ENCODE assay signal across 12 mouse cellular contexts in genomic region chr5:139544271-139545135, GRCm38 (mm10). TPM values are rescaled to one million over a fixed set of nuclear protein-coding genes. Genes with fewer than 3 reads are reported as not detected.
DNase-seq lines count a peak whose midpoint lies in the region; ATAC-seq and TF ChIP-seq lines count a peak whose summit lies in the region.
"Had no signal": no experiment of that assay in that cellular context is flagged by ENCODE, and none has a peak within 500 bp of the region (broad histone marks: within the 10 kb centered on the region; RNA-seq: fewer than 3 reads in every experiment).

No protein-coding gene starts in this region.

- H3K36me3 ChIP-seq in liver, embryonic 12.5 days = no peaks in the 10 kb centered on the region
- H3K36me3 ChIP-seq in embryonic facial prominence, embryonic 13.5 days = no peaks in the 10 kb centered on the region
- H3K36me3 ChIP-seq in limb, embryonic 11.5 days (ENCODE audit: control insufficient read depth, insufficient read depth, low read length) = no peaks in the 10 kb centered on the region
- no peaks in the 10 kb centered on the region for H3K36me3 ChIP-seq in stomach, postnatal 0 days (ENCODE audit: control insufficient read depth, insufficient read depth, low read length)
- H3K36me3 ChIP-seq: G1E had no signal

- H3K4me3 ChIP-seq in liver, embryonic 12.5 days = no peak overlapping the region
- H3K4me3 ChIP-seq in embryonic facial prominence, embryonic 13.5 days = peak overlapping the region; percentile 24; the same call in 1 of the 2 replicates
- no peak overlapping the region for H3K4me3 ChIP-seq in limb, embryonic 11.5 days (ENCODE audit: low read depth, low read length)
- no peak overlapping the region for H3K4me3 ChIP-seq in stomach, postnatal 0 days (ENCODE audit: low read depth, low read length)
- H3K4me3 ChIP-seq: megakaryocyte, embryonic 14.5 days had no signal

- no peak overlapping the region for H3K27ac ChIP-seq in liver, embryonic 12.5 days
- no peak overlapping the region for H3K27ac ChIP-seq in embryonic facial prominence, embryonic 13.5 days
- no peak overlapping the region for H3K27ac ChIP-seq in limb, embryonic 11.5 days (replicated peaks; ENCODE audit: low read depth, low read length)
- H3K27ac ChIP-seq in stomach, postnatal 0 days (replicated peaks) = no peak overlapping the region

- no peak for DNase-seq in liver
- peak; percentile 65 for DNase-seq in limb, embryonic 11.5 days (ENCODE audit: low spot score)
- no peak for DNase-seq in stomach, postnatal 0 days (ENCODE audit: low spot score)
- no peak for DNase-seq in ovary, postnatal 10 days (ENCODE audit: low spot score)
- DNase-seq in urinary bladder, postnatal 4 days (ENCODE audit: low spot score in 2 of 2) = no peak
- no peak for DNase-seq in heart, adult 11 months
- DNase-seq: gastrocnemius, postnatal 25 days; kidney, adult 8-10 months had no signal

- 2% methylated on average over 54 of the region's 54 CpGs for WGBS in liver, embryonic 12.5 days (ENCODE audit: insufficient replicate concordance)
- 1% methylated on average over 54 of the region's 54 CpGs for WGBS in embryonic facial prominence, embryonic 13.5 days
- 1% methylated on average over 54 of the region's 54 CpGs for WGBS in limb, embryonic 11.5 days
- 1% methylated on average over 54 of the region's 54 CpGs for WGBS in stomach, postnatal 0 days

- no peak for TF ChIP-seq EP300 in stomach, postnatal 0 days (optimal IDR thresholded peaks at IDR 0.05)

- peaks cover 11% of the 10 kb centered on the region; the same call in 1 of the 2 replicates for H3K4me1 ChIP-seq in liver, embryonic 12.5 days
- H3K4me1 ChIP-seq in embryonic facial prominence, embryonic 13.5 days = peaks cover 21% of the 10 kb centered on the region
- H3K4me1 ChIP-seq in limb, embryonic 11.5 days (ENCODE audit: control insufficient read depth, insufficient read depth, low read length) = 0 out of 2 replicates have a peak, but pooled peaks cover 4% of the 10 kb centered on the region
- no peaks in the 10 kb centered on the region for H3K4me1 ChIP-seq in stomach, postnatal 0 days (replicated peaks; ENCODE audit: control insufficient read depth, insufficient read depth)

- H3K9me3 ChIP-seq in liver, embryonic 12.5 days (replicated peaks) = no peaks in the 10 kb centered on the region
- no peaks in the 10 kb centered on the region for H3K9me3 ChIP-seq in embryonic facial prominence, embryonic 13.5 days
- H3K9me3 ChIP-seq in limb, embryonic 11.5 days (ENCODE audit: control insufficient read depth, low read length) = no peaks in the 10 kb centered on the region
- H3K9me3 ChIP-seq in stomach, postnatal 0 days (ENCODE audit: control insufficient read depth, low read length) = no peaks in the 10 kb centered on the region
- H3K9me3 ChIP-seq: megakaryocyte, embryonic 14.5 days had no signal

- H3K9ac ChIP-seq in liver, embryonic 12.5 days = no peak overlapping the region
- peak overlapping the region; percentile 40; the same call in 1 of the 2 replicates for H3K9ac ChIP-seq in embryonic facial prominence, embryonic 13.5 days
- H3K9ac ChIP-seq in limb, embryonic 11.5 days (ENCODE audit: low read length) = no peak overlapping the region
- H3K9ac ChIP-seq in stomach, postnatal 0 days (ENCODE audit: low read length) = no peak overlapping the region

- ATAC-seq in liver, embryonic 12.5 days = no peak
- ATAC-seq in embryonic facial prominence, embryonic 13.5 days (ENCODE audit: insufficient number of reproducible peaks, insufficient read depth, low FRiP score, low TSS enrichment, low read depth) = peak; percentile 16; the same call in 1 of the 2 replicates
- no peak for ATAC-seq in limb, embryonic 11.5 days (ENCODE audit: insufficient number of reproducible peaks, low FRiP score, low TSS enrichment, low read depth)
- 0 out of 2 replicates have a peak, but pooled peaks have one; percentile 6 for ATAC-seq in stomach, postnatal 0 days (ENCODE audit: low FRiP score, low TSS enrichment)

- TF ChIP-seq CTCF in stomach, postnatal 0 days (IDR thresholded peaks at IDR 0.05; ENCODE audit: low read depth) = no peak

- H3K4me2 ChIP-seq in liver, embryonic 12.5 days = 0 out of 2 replicates have a peak overlapping the region, but pooled peaks have one; percentile 48
- H3K4me2 ChIP-seq in embryonic facial prominence, embryonic 13.5 days = no peak overlapping the region
- H3K4me2 ChIP-seq in limb, embryonic 11.5 days (ENCODE audit: low read depth, severe bottlenecking) = no peak overlapping the region
- no peak overlapping the region for H3K4me2 ChIP-seq in stomach, postnatal 0 days (replicated peaks; ENCODE audit: low read depth)

- H3K27me3 ChIP-seq in liver, embryonic 12.5 days (replicated peaks) = peaks cover 100% of the 10 kb centered on the region
- H3K27me3 ChIP-seq in embryonic facial prominence, embryonic 13.5 days = peaks cover 98% of the 10 kb centered on the region
- H3K27me3 ChIP-seq in limb, embryonic 11.5 days (ENCODE audit: control insufficient read depth, insufficient read depth, low read length) = peaks cover 96% of the 10 kb centered on the region
- peaks cover 44% of the 10 kb centered on the region for H3K27me3 ChIP-seq in stomach, postnatal 0 days (ENCODE audit: control insufficient read depth, insufficient read depth, low read length)

RNA-seq across cellular contexts. Expression of gene Uncx, which starts 1.2 kb away (rescaled TPM):
- not detected in 2 replicates for polyA plus RNA-seq in liver, embryonic 12.5 days (2016; fragmentation: Nextera tagmentation; extraction: Ambion mirVana)
- polyA plus RNA-seq in embryonic facial prominence, embryonic 13.5 days (2015; fragmentation: Nextera tagmentation; extraction: Ambion mirVana) = 2.3 and 4.4 TPM in 2 replicates
- polyA plus RNA-seq in limb, embryonic 11.5 days (2014; fragmentation: Nextera tagmentation; extraction: Ambion mirVana) = 0.08 and 0.21 TPM in 2 replicates
- not detected in 2 replicates for polyA plus RNA-seq in stomach, postnatal 0 days (2015; fragmentation: Nextera tagmentation; extraction: Ambion mirVana)
- polyA plus RNA-seq: G1E had no signal

Comparison
In these comparisons a context has a peak if more than half of its experiments do, and no peak if none do; other contexts are left out.
1. ATAC-seq: peak in embryonic facial prominence, embryonic 13.5 days (single experiment) and stomach, postnatal 0 days (single experiment); none in liver, embryonic 12.5 days (single experiment) and limb, embryonic 11.5 days (single experiment).